Mouse (Mus musculus): Measurements from ENCODE around the gene Omd. TPM values are rescaled to one million over a fixed set of nuclear protein-coding genes. Genes with fewer than 3 reads are reported as not detected.

Omd gene
- total RNA-seq, 2 experiments from 2014 or later, result 0.25 to 0.26 TPM

DNA sequence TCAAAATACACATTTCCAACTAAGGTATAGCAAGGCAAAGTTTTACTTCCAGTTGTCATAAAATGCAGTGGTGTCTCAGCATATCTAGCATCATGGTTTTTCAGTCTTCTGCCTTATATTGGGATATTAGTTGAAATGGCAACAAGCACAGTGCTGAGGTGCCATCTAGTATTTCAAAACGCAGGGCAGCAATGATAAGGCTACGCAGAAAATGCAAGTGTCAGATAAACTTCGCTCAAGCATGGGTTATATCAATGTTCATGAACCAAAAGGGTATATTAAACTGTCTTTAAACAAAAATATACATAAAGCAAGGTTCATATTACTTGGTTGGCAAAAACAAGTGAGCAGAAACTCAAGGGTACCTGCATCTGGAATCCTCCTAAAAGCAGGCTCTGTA lies 34.8 kb downstream of the Omd start:
- DNase-seq, result no peak

DNA sequence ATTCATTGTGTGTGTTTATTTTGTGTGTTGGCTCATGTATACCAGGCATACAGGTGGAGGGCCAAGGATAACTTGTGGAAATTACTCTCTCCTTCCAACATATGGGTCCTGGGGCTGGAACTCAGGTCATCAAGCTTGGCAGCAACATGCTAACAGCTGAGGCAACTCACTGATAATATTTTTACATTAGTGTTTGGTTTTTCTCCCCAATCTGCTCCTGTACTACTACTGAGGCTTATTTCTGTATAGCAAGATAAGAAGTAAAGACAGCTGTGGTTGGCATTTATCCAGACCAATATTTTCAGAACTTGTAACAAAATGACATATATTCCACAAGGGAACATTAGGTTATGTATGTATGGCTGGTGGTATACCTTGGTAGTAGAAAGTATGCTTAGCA lies 36.1 kb downstream of the Omd start:
- no peak for DNase-seq

DNA sequence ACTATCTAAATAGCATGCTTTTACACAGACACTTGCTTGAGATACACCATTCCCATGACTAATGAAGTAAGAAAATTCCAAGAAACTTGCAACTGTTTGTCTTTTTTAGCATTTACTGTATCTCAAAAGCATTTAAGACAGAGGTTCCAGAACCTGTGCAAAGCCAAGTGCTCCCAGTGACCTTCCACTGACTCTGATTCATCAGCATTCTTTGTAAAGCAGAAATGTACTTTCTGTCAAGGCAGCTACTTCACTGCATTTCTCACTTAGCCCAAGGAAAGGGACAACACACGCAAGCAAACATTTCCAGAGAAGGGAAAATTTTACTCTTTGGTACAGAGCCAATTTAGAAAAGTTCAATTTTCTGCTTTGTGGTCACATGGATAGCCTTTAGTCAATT lies 41.0 kb downstream of the Omd start:
- no peak for DNase-seq

DNA sequence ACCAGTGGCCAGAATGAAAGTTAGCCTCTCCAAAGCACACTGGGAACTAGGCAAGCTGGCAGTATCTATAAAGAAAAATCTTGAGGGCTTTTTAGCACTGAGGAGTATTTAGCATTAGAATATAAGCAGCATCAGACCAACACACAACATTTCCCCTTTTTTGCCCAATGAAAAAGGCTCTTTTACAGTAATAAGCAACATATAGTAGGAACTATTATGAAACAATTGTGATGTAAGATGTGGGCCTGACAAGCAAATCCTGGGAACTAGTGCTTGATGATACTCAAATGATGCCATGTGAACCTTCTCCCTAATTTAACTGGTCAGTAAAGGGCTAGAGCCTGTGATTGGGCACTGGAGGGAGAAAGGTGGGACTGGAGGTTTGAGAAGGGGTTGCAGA lies 45.9 kb downstream of the Omd start:
- DNase-seq, result no peak

DNA sequence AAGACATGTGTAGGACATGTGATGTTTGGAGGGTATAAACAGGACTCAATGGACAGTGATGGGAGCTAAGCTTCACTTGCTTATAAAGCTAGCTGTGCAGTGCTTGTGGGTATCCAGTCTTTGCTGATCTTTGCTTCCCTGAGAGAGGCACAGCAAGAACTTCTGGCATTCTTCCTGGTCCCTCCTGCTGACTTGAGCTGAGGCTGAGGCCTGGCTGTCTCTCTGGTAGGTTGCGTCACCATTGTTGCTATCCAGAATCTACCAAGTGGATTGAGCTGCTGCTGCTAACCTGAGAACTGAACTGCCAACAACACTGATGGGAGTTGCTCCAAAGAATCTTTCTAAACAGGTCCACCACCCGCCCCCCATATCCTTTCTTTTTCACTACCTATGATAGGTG lies 46.8 kb downstream of the Omd start:
- no peak for DNase-seq

DNA sequence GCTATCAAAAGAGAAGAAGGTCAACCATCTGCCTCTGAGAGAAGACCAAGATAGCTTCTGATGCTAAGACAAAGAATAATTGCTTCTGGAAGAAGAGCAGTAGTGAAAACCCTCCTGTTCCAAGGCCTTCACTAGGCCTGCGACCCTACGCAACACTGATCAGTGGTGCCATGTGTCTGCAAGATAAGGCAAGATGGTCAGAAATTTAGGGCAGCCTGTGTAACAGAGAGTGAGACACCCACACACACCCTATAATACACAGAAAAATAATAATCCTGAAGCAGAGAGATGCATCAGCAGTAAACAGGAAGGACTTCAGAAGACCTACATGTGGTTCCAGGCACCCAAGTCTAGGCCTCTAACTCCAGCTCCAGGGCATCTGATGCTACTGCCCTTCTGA lies 57.7 kb downstream of the Omd start:
- no peak for DNase-seq

Other genes starting within 250 kb of the Omd start
- gene Bicd2, start 240.9 kb upstream of the Omd start, total RNA-seq (2021), result 10 to 100 TPM; 80.9 to 84.3 TPM
- gene Ippk, start 161.2 kb upstream of the Omd start, total RNA-seq (2021), result 1 to 10 TPM; 9.5 to 9.9 TPM
- gene Tes3-ps, start 89.1 kb upstream of the Omd start, total RNA-seq (2021), result 1 to 10 TPM; 1.4 TPM
- 10 to 100 TPM; 13.2 to 13.8 TPM for gene Ecm2, start 77.7 kb upstream of the Omd start, total RNA-seq (2021)
- 100 to 1,000 TPM in 1 of 2 experiments, 10 to 100 TPM in 1; 86.9 to 101 TPM for gene Aspn, start 38.0 kb upstream of the Omd start, total RNA-seq (2021)
- 10 to 100 TPM; 70.5 to 74.2 TPM for gene Ogn, start 25.6 kb downstream of the Omd start, total RNA-seq (2021)
- 10 to 100 TPM; 16.1 to 17.0 TPM for gene Cenpp, start 70.3 kb downstream of the Omd start, total RNA-seq (2021)
- 10 to 100 TPM; 13.7 to 14.5 TPM for gene Nol8, start 70.6 kb downstream of the Omd start, total RNA-seq (2021)
- 10 to 100 TPM; 58.9 to 64.4 TPM for gene Iars, start 99.6 kb downstream of the Omd start, total RNA-seq (2021)
- under 1 TPM; 0.07 to 0.55 TPM for gene Gm30302, start 216.5 kb downstream of the Omd start, total RNA-seq (2021)

Measured in heart, postnatal 4 days (tissue).